Mouse (Mus musculus) MEL (cell line): Measurements from ENCODE around the gene Cpt1a. TPM values are rescaled to one million over a fixed set of nuclear protein-coding genes. Genes with fewer than 3 reads are reported as not detected.

Source experiments
- DNase-seq: peaks from one replicate; pipeline ENCODE4 v3.0.0; 2011; ENCODE audit warnings: low read depth, low spot score
- H3K27ac ChIP-seq: 2 replicates; pipeline ENCODE4 v1.5.1; 2012; ENCODE audit warnings: low read depth, mild to moderate bottlenecking, control low read depth, low read length, moderate library complexity; ENCODE audit not compliant: control insufficient read depth
- H3K27me3 ChIP-seq, 2 experiments: fragments of 150-350 bp in 1 of 2; sonication (generic) in 1 of 2; 2 replicates each; pipeline ENCODE4 v1.6.1; 2012; ENCODE audit warnings: low read length in 2 of 2, mild to moderate bottlenecking in 2 of 2, improper control_type of control experiment in 1 of 2, moderate library complexity in 1 of 2; ENCODE audit not compliant: insufficient read depth in 2 of 2, control insufficient read depth in 1 of 2
- H3K36me3 ChIP-seq, 2 experiments: 2 replicates each; pipeline ENCODE4 v1.6.1; 2012 to 2014; ENCODE audit warnings: low read length in 2 of 2, improper control_type of control experiment in 1 of 2, inconsistent platforms in 1 of 2, mild to moderate bottlenecking in 1 of 2; ENCODE audit not compliant: insufficient read depth in 2 of 2, control insufficient read depth in 1 of 2
- H3K4me1 ChIP-seq, 2 experiments: fragments of 150-350 bp in 1 of 2; sonication (generic) in 1 of 2; 2 replicates each; pipeline ENCODE4 v1.6.1; 2012; ENCODE audit warnings: low read length in 2 of 2, improper control_type of control experiment in 1 of 2, mild to moderate bottlenecking in 1 of 2; ENCODE audit not compliant: insufficient read depth in 2 of 2, control insufficient read depth in 1 of 2
- H3K4me3 ChIP-seq, 2 experiments: fragments of 150-350 bp in 1 of 2; sonication (generic) in 1 of 2; 2 replicates each; pipeline ENCODE4 v1.5.1; 2012; ENCODE audit warnings: low read depth in 2 of 2, low read length in 2 of 2, mild to moderate bottlenecking in 2 of 2, moderate library complexity in 2 of 2, control low read depth in 1 of 2, improper control_type of control experiment in 1 of 2; ENCODE audit not compliant: control insufficient read depth in 1 of 2, insufficient read depth in 1 of 2
- H3K79me2 ChIP-seq: 2 replicates; pipeline ENCODE4 v1.6.1; 2012; ENCODE audit warnings: mild to moderate bottlenecking, low read length, moderate library complexity; ENCODE audit not compliant: control insufficient read depth, poor library complexity, insufficient read depth
- H3K9ac ChIP-seq: 2 replicates; pipeline ENCODE4 v1.6.1; 2012; ENCODE audit warnings: low read depth, mild to moderate bottlenecking, control low read depth, low read length, moderate library complexity; ENCODE audit not compliant: control insufficient read depth, poor library complexity, severe bottlenecking
- H3K9me3 ChIP-seq: fragments of 150-350 bp; sonication (generic); replicated peaks from 2 replicates; pipeline ENCODE4 v1.6.1; 2012; ENCODE audit warnings: mild to moderate bottlenecking, low read length, improper control_type of control experiment, moderate library complexity; ENCODE audit not compliant: insufficient read depth
- BHLHE40 ChIP-seq: IDR thresholded peaks from 2 replicates; pipeline ENCODE4 v1.6.1; 2012; ENCODE audit warnings: low read depth, mild to moderate bottlenecking, inconsistent platforms, low read length, improper control_type of control experiment, borderline replicate concordance
- CHD1 ChIP-seq: IDR thresholded peaks from 2 replicates; pipeline ENCODE4 v1.6.1; 2012; ENCODE audit warnings: low read depth, mild to moderate bottlenecking, inconsistent platforms, low read length, improper control_type of control experiment
- CTCF ChIP-seq, 3 experiments: IDR thresholded peaks in 2 of 3; conservative IDR thresholded peaks in 1 of 3; 2 replicates each; pipeline ENCODE4 v1.5.1; 2011 to 2012; ENCODE audit warnings: low read length in 3 of 3, low read depth in 2 of 3, mild to moderate bottlenecking in 2 of 3, improper control_type of control experiment in 1 of 3, inconsistent platforms in 1 of 3, mixed read lengths in 1 of 3, moderate library complexity in 1 of 3; ENCODE audit not compliant: control insufficient read depth in 1 of 3, insufficient read depth in 1 of 3, poor library complexity in 1 of 3, severe bottlenecking in 1 of 3
- ETS1 ChIP-seq: IDR thresholded peaks from 2 replicates; pipeline ENCODE4 v1.6.1; 2012; ENCODE audit warnings: low read depth, mild to moderate bottlenecking, inconsistent platforms, low read length, improper control_type of control experiment, moderate library complexity
- GABPA ChIP-seq: IDR thresholded peaks from 2 replicates; pipeline ENCODE4 v1.6.1; 2012; ENCODE audit warnings: low read depth, mild to moderate bottlenecking, inconsistent platforms, low read length, improper control_type of control experiment, moderate library complexity
- GATA1 ChIP-seq: IDR thresholded peaks from 2 replicates; pipeline ENCODE4 v1.6.1; 2011; ENCODE audit warnings: low read depth, low read length, improper control_type of control experiment
- HCFC1 ChIP-seq: IDR thresholded peaks from 2 replicates; pipeline ENCODE4 v1.6.1; 2012; ENCODE audit warnings: low read depth, mild to moderate bottlenecking, inconsistent platforms, low read length, improper control_type of control experiment, moderate library complexity
- MAFK ChIP-seq: IDR thresholded peaks from 2 replicates; pipeline ENCODE4 v1.6.1; 2011; ENCODE audit warnings: low read depth, mild to moderate bottlenecking, low read length, improper control_type of control experiment, borderline replicate concordance
- MAX ChIP-seq: IDR thresholded peaks from 2 replicates; pipeline ENCODE4 v1.6.1; 2011; ENCODE audit warnings: low read length, improper control_type of control experiment
- MAZ ChIP-seq: IDR thresholded peaks from 2 replicates; pipeline ENCODE4 v1.6.1; 2012; ENCODE audit warnings: low read depth, mild to moderate bottlenecking, inconsistent platforms, low read length, improper control_type of control experiment
- MYB ChIP-seq: IDR thresholded peaks from 2 replicates; pipeline ENCODE4 v1.6.1; 2011; ENCODE audit warnings: mild to moderate bottlenecking, low read depth, low read length, improper control_type of control experiment
- NELFE ChIP-seq: IDR thresholded peaks from 2 replicates; pipeline ENCODE4 v1.6.1; 2011; ENCODE audit warnings: low read depth, low read length, improper control_type of control experiment
- POLR2AphosphoS5 ChIP-seq: IDR thresholded peaks from 2 replicates; pipeline ENCODE4 v1.6.1; 2012; ENCODE audit warnings: low read depth, borderline replicate concordance, mild to moderate bottlenecking, inconsistent platforms, low read length, moderate library complexity, mixed read lengths
- RAD21 ChIP-seq: IDR thresholded peaks from 2 replicates; pipeline ENCODE4 v1.6.1; 2011; ENCODE audit warnings: mild to moderate bottlenecking, low read depth, low read length, improper control_type of control experiment
- SIN3A ChIP-seq: IDR thresholded peaks from 2 replicates; pipeline ENCODE4 v1.6.1; 2012; ENCODE audit warnings: low read length, improper control_type of control experiment, inconsistent platforms
- TAL1 ChIP-seq: IDR thresholded peaks from 2 replicates; pipeline ENCODE4 v1.6.1; 2012; ENCODE audit warnings: mild to moderate bottlenecking, inconsistent platforms, low read length, moderate library complexity, mixed read lengths
- USF2 ChIP-seq, 2 experiments: IDR thresholded peaks; 2 replicates each; pipeline ENCODE4 v1.6.1; 2011 to 2012; ENCODE audit warnings: improper control_type of control experiment in 2 of 2, low read length in 2 of 2, borderline replicate concordance in 1 of 2, inconsistent platforms in 1 of 2, low read depth in 1 of 2, mild to moderate bottlenecking in 1 of 2; ENCODE audit not compliant: insufficient read depth in 1 of 2
- ZC3H11A ChIP-seq: IDR thresholded peaks from 2 replicates; pipeline ENCODE4 v1.6.1; 2012; ENCODE audit warnings: low read depth, mild to moderate bottlenecking, inconsistent platforms, low read length, improper control_type of control experiment
- ZKSCAN1 ChIP-seq: IDR thresholded peaks from 2 replicates; pipeline ENCODE4 v1.6.1; 2012; ENCODE audit warnings: low read depth, mild to moderate bottlenecking, inconsistent platforms, low read length, improper control_type of control experiment, moderate library complexity
- ZMIZ1 ChIP-seq: IDR thresholded peaks from 2 replicates; pipeline ENCODE4 v1.6.1; 2012; ENCODE audit warnings: low read depth, mild to moderate bottlenecking, inconsistent platforms, low read length, improper control_type of control experiment, moderate library complexity
- ZNF384 ChIP-seq: IDR thresholded peaks from 2 replicates; pipeline ENCODE4 v1.6.1; 2012; ENCODE audit warnings: low read depth, mild to moderate bottlenecking, inconsistent platforms, low read length, improper control_type of control experiment
- polyA plus RNA-seq, 2 experiments: library from polyadenylated mRNA; stranded (reverse) in 1 of 2; unstranded in 1 of 2; fragments of >175 nt in 1 of 2; fragments of >200 nt in 1 of 2; gene quantifications; 2 replicates each; pipeline versions ENCODE4 v1.2.1 to v1.2.4; 2012; ENCODE audit warnings: low replicate concordance in 2 of 2, low read depth in 1 of 2; ENCODE audit not compliant: insufficient read length in 2 of 2, insufficient read depth in 1 of 2, missing spikeins in 1 of 2
- total RNA-seq: library from RNA; depleted of rRNA; stranded (reverse); fragments of 300-350 nt; gene quantifications from 2 replicates; pipeline ENCODE4 v1.2.3, GENCODE M21; 2012

Cpt1a gene
- total and polyA plus RNA-seq, 3 experiments = 16.1 to 40.4 TPM; not detected in 1

DNA sequence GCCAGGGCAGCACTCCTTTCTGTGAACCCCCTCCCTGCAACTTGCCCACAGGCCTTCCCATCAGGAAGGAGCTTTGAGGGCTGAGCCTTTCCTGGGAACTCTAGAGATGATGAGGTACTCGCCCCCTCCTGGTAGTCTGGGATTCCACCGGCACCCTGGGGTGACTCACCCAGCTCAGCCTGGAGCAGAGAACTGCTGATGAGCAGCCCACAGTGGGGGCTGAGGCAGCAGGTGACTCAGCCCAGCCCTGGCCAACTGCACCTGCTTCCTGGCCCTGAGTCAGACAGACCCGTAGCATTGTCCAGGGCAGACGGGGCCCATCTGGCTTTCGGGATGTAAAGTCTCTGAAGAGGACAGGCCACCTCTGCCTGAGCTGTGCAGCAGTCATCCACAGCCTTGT, 97.1 kb downstream of the Cpt1a start (continued):
- TF ChIP-seq ZNF384 (no peak), CTCF (IDR thresholded peaks at IDR 0.05 in 2 of 3, conservative IDR thresholded peaks at IDR 0.05 in 1 of 3; ENCODE audit: control insufficient read depth in 1 of 3, insufficient read depth in 1 of 3, low read depth in 2 of 3, low read length in 3 of 3, poor library complexity in 1 of 3, severe bottlenecking in 1 of 3) (no peak), MAX (no peak)
- TF ChIP-seq, all 39 proteins: peak for 0

GRCm38 (mm10) chr19:3422488-3422887, 100.4 kb downstream of the Cpt1a start:
- no peak overlapping the region for H3K27ac ChIP-seq

DNA sequence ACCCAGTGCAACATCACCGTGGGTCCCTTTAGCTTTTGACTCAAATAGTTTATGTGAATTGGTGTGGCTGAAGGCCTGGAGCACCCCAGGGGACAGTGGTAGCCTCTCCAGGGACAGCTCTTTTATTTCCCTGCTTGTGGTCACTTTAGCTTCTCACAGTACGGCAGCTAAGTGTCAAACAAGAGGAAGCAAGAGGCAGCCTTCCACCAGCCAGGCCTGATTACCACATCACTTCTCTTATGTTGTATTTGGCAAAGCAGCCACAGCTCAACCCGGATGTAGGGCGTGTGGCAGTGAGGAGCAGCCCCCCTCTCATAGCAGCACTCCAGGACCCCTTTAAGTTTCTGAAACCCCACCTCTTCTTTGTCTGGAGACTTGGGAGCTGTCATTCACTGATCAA, 100.8 kb downstream of the Cpt1a start:
- H3K27me3 ChIP-seq = peaks cover 0 to 1% of the 10 kb centered on the region in 2 experiments; a peak in 3 of 4 replicates
- no peaks in the 10 kb centered on the region for H3K79me2 ChIP-seq
- H3K4me3 ChIP-seq = no peak overlapping the region
- TF ChIP-seq SIN3A = no peak
- no peak for TF ChIP-seq GABPA
- no peak for TF ChIP-seq RAD21
- no peak for TF ChIP-seq ZC3H11A
- TF ChIP-seq ZKSCAN1 = no peak
- no peak for TF ChIP-seq GATA1
- TF ChIP-seq MAFK = no peak
- TF ChIP-seq CHD1 = no peak
- TF ChIP-seq TAL1 = no peak
- TF ChIP-seq BHLHE40 = no peak
- no peak overlapping the region for H3K9ac ChIP-seq
- H3K27ac ChIP-seq = no peak overlapping the region
- DNase-seq = no peak
- no peaks in the 10 kb centered on the region for H3K4me1 ChIP-seq
- H3K36me3 ChIP-seq = no peaks in the 10 kb centered on the region
- no peaks in the 10 kb centered on the region for H3K9me3 ChIP-seq

More at GRCm38 (mm10) chr19:3422488-3422887, 100.4 kb downstream of the Cpt1a start:
- H3K9ac ChIP-seq = no peak overlapping the region
- H3K4me3 ChIP-seq = no peak overlapping the region
- no peak for DNase-seq
- peaks cover 0 to 1% of the 10 kb centered on the region in 2 experiments; a peak in 3 of 4 replicates for H3K27me3 ChIP-seq
- H3K79me2 ChIP-seq = no peaks in the 10 kb centered on the region
- H3K4me1 ChIP-seq = no peaks in the 10 kb centered on the region
- no peaks in the 10 kb centered on the region for H3K9me3 ChIP-seq
- no peak for TF ChIP-seq MYB
- TF ChIP-seq ETS1 = no peak
- TF ChIP-seq ZMIZ1 = no peak
- TF ChIP-seq POLR2AphosphoS5 = no peak
- TF ChIP-seq NELFE = no peak
- TF ChIP-seq GABPA = no peak
- TF ChIP-seq USF2 (IDR thresholded peaks at IDR 0.05; ENCODE audit: borderline replicate concordance in 1 of 2, insufficient read depth in 1 of 2, low read depth in 1 of 2, low read length in 2 of 2) = no peak
- TF ChIP-seq RAD21 = no peak
- TF ChIP-seq HCFC1 = no peak
- no peak for TF ChIP-seq ZC3H11A
- TF ChIP-seq MAZ = no peak
- TF ChIP-seq, all 39 proteins: peak for 0
- no peaks in the 10 kb centered on the region for H3K36me3 ChIP-seq
